14 mouse cellular contexts compared by ENCODE assay signal in genomic region chr12:17054691-17055090, GRCm38 (mm10). TPM values are rescaled to one million over a fixed set of nuclear protein-coding genes. Genes with fewer than 3 reads are reported as not detected.
DNase-seq lines count a peak whose midpoint lies in the region; ATAC-seq and TF ChIP-seq lines count a peak whose summit lies in the region.
"Had no signal": no experiment of that assay in that cellular context is flagged by ENCODE, and none has a peak within 500 bp of the region (broad histone marks: within the 10 kb centered on the region; RNA-seq: fewer than 3 reads in every experiment).

No protein-coding gene starts in this region.

- H3K36me3 ChIP-seq in kidney, postnatal 0 days (ENCODE audit: insufficient read depth, low read length), result no peaks in the 10 kb centered on the region
- no peaks in the 10 kb centered on the region for H3K36me3 ChIP-seq in kidney, embryonic 16.5 days (ENCODE audit: insufficient read depth, low read length)
- H3K36me3 ChIP-seq: intestine, embryonic 15.5 days; midbrain, embryonic 12.5 days; neural tube, embryonic 13.5 days; stomach, embryonic 15.5 days had no signal

- no peaks in the 10 kb centered on the region for H3K4me1 ChIP-seq in kidney, postnatal 0 days (replicated peaks; ENCODE audit: insufficient read depth, low read length)
- no peaks in the 10 kb centered on the region for H3K4me1 ChIP-seq in kidney, embryonic 16.5 days (ENCODE audit: insufficient read depth, low read length)
- no peaks in the 10 kb centered on the region for H3K4me1 ChIP-seq in bone marrow, adult 2 months (ENCODE audit: control insufficient read depth, insufficient read depth, low read length)
- H3K4me1 ChIP-seq: intestine, embryonic 15.5 days; midbrain, embryonic 12.5 days; stomach, embryonic 15.5 days had no signal

- no peaks in the 10 kb centered on the region for H3K9me3 ChIP-seq in kidney, postnatal 0 days (replicated peaks; ENCODE audit: low read length)
- no peaks in the 10 kb centered on the region for H3K9me3 ChIP-seq in kidney, embryonic 16.5 days (ENCODE audit: low read length)
- H3K9me3 ChIP-seq: forebrain, embryonic 13.5 days; intestine, embryonic 15.5 days; midbrain, embryonic 12.5 days; neural tube, embryonic 13.5 days; stomach, embryonic 15.5 days had no signal

- no peak for TF ChIP-seq POLR2A in bone marrow, adult 2 months (IDR thresholded peaks at IDR 0.05; ENCODE audit: borderline replicate concordance, control insufficient read depth, low read depth, low read length)

- ATAC-seq in kidney, postnatal 0 days (replicated peaks; ENCODE audit: low FRiP score, low read depth), result no peak
- ATAC-seq in kidney, embryonic 16.5 days (ENCODE audit: low FRiP score, low TSS enrichment), result no peak
- ATAC-seq: forebrain, embryonic 13.5 days; intestine, embryonic 15.5 days had no signal

- H3K27ac ChIP-seq in kidney, postnatal 0 days, result no peak overlapping the region
- H3K27ac ChIP-seq in kidney, embryonic 16.5 days (ENCODE audit: low read length), result no peak overlapping the region
- H3K27ac ChIP-seq in bone marrow, adult 2 months (ENCODE audit: control insufficient read depth, insufficient read depth, low read depth, low read length, poor library complexity), result no peak overlapping the region
- H3K27ac ChIP-seq: forebrain, embryonic 13.5 days; intestine, embryonic 15.5 days; midbrain, embryonic 12.5 days; neural tube, embryonic 13.5 days; stomach, embryonic 15.5 days had no signal

- 58% methylated on average over 4 of the region's 4 CpGs for WGBS in kidney, postnatal 0 days
- 66% methylated on average over 4 of the region's 4 CpGs for WGBS in kidney, embryonic 16.5 days
- 53% methylated on average over 4 of the region's 4 CpGs for WGBS in bone marrow, adult 2 months

- H3K4me2 ChIP-seq in kidney, postnatal 0 days (ENCODE audit: low read length), result no peak overlapping the region
- no peak overlapping the region for H3K4me2 ChIP-seq in kidney, embryonic 16.5 days (replicated peaks; ENCODE audit: low read depth, low read length)
- H3K4me2 ChIP-seq: forebrain, embryonic 13.5 days; intestine, embryonic 15.5 days; midbrain, embryonic 12.5 days; neural tube, embryonic 13.5 days; stomach, embryonic 15.5 days had no signal

- no peaks in the 10 kb centered on the region for H3K27me3 ChIP-seq in kidney, postnatal 0 days (ENCODE audit: insufficient read depth, low read length)
- H3K27me3 ChIP-seq in kidney, embryonic 16.5 days (ENCODE audit: insufficient read depth, low read length), result no peaks in the 10 kb centered on the region
- H3K27me3 ChIP-seq: forebrain, embryonic 13.5 days; intestine, embryonic 15.5 days; midbrain, embryonic 12.5 days; stomach, embryonic 15.5 days had no signal

- TF ChIP-seq CTCF in kidney, postnatal 0 days (IDR thresholded peaks at IDR 0.05; ENCODE audit: low read depth), result peak; percentile 61
- peak; percentile 48; the same call in 1 of the 2 replicates for TF ChIP-seq CTCF in bone marrow, adult 2 months (IDR thresholded peaks at IDR 0.05; ENCODE audit: control insufficient read depth, insufficient read depth, low read length)

- no peak overlapping the region for H3K9ac ChIP-seq in kidney, postnatal 0 days (ENCODE audit: low read depth, low read length)
- H3K9ac ChIP-seq in kidney, embryonic 16.5 days (replicated peaks; ENCODE audit: low read length), result no peak overlapping the region
- H3K9ac ChIP-seq: forebrain, embryonic 13.5 days; intestine, embryonic 15.5 days; midbrain, embryonic 12.5 days; neural tube, embryonic 13.5 days; stomach, embryonic 15.5 days had no signal

- no peak overlapping the region for H3K4me3 ChIP-seq in kidney, postnatal 0 days (replicated peaks; ENCODE audit: low read depth, low read length)
- no peak overlapping the region for H3K4me3 ChIP-seq in kidney, embryonic 16.5 days (ENCODE audit: low read length)
- H3K4me3 ChIP-seq in bone marrow, adult 2 months (replicated peaks; ENCODE audit: control insufficient read depth, low read depth, low read length), result no peak overlapping the region
- H3K4me3 ChIP-seq: forebrain, embryonic 13.5 days; intestine, embryonic 15.5 days; midbrain, embryonic 12.5 days; neural tube, embryonic 13.5 days; stomach, embryonic 15.5 days had no signal

- DNase-seq in kidney, postnatal 0 days (ENCODE audit: low spot score), result peak; percentile 11
- DNase-seq in 3T3-L1 (ENCODE audit: low read depth, low spot score) (peak; percentile 26), A20 (ENCODE audit: low read depth, low spot score) (peak; percentile 21)
- no peak for DNase-seq in thymus, postnatal 10 days (ENCODE audit: low spot score in 2 of 2)
- no peak for DNase-seq in retina, embryonic 14.5 days (ENCODE audit: low spot score)
- DNase-seq: cerebellum, adult 8-10 months; heart, postnatal 10 days had no signal

RNA-seq across cellular contexts. Expression of gene 2410004P03Rik, which starts 43.2 kb away (rescaled TPM):
- 0.41 and 0.59 TPM in 2 replicates for polyA plus RNA-seq in kidney, postnatal 0 days (2015; fragmentation: Nextera tagmentation; extraction: Ambion mirVana)
- 0.47 and 0.54 TPM in 2 replicates for polyA plus RNA-seq in kidney, embryonic 16.5 days (2015; fragmentation: Nextera tagmentation; extraction: Ambion mirVana)
- 0.29 and 0.57 TPM in 2 replicates for polyA plus RNA-seq in bone marrow, adult 2 months (2011; ENCODE audit: insufficient read depth, insufficient read length, low replicate concordance, missing spikeins)

RNA-seq across cellular contexts. Expression of gene Pqlc3, which starts 54.5 kb away (rescaled TPM):
- 4.3 and 5.0 TPM in 2 replicates for polyA plus RNA-seq in kidney, postnatal 0 days (2015; fragmentation: Nextera tagmentation; extraction: Ambion mirVana)
- polyA plus RNA-seq in kidney, embryonic 16.5 days (2015; fragmentation: Nextera tagmentation; extraction: Ambion mirVana), result 3.7 and 4.7 TPM in 2 replicates
- polyA plus RNA-seq in bone marrow, adult 2 months (2011; ENCODE audit: insufficient read depth, insufficient read length, low replicate concordance, missing spikeins), result 9.8 and 14.7 TPM in 2 replicates

Comparison
In these comparisons a context has a peak if more than half of its experiments do, and no peak if none do; other contexts are left out.
1. DNase-seq: peak in kidney, postnatal 0 days (single experiment), 3T3-L1 (single experiment) and A20 (single experiment); none in thymus, postnatal 10 days (0 of 2) and retina, embryonic 14.5 days (single experiment).